Mouse (Mus musculus): ENCODE results near the gene Fanca. TPM values are rescaled to one million over a fixed set of nuclear protein-coding genes. Genes with fewer than 3 reads are reported as not detected.

Gene Fanca
- 22.2 TPM for polyA plus RNA-seq (2015; fragmentation: Illumina TruSeq; extraction: RNeasy Lipid Tissue Mini Kit (QIAGEN cat#74804); ENCODE audit: insufficient read depth, low replicate concordance)

DNA sequence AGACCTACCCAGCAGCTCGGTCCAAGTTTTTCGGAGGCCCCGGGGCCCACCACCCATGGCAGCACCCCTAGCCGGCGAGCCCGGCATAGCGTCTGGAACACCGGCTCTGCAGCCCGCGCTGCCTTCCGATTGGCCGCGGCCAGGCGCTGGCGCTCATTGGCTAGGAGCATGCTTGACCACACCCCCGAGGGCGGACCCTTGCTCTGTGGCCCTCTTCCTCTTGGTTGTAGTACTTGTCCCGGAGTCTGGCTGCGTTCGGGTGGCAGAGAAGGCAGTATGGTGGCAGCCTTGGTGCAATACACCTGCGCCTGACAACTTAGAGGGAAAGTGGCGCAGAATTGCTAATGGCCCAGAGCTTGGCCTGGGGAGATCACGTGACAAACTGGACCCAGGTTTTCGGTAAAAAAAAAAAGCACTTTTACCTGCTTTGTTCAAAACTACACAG is at the start of gene Fanca:
Gene Fanca (minus strand): TSS at position 110 of the 445 bp plus-strand sequence.

DNA sequence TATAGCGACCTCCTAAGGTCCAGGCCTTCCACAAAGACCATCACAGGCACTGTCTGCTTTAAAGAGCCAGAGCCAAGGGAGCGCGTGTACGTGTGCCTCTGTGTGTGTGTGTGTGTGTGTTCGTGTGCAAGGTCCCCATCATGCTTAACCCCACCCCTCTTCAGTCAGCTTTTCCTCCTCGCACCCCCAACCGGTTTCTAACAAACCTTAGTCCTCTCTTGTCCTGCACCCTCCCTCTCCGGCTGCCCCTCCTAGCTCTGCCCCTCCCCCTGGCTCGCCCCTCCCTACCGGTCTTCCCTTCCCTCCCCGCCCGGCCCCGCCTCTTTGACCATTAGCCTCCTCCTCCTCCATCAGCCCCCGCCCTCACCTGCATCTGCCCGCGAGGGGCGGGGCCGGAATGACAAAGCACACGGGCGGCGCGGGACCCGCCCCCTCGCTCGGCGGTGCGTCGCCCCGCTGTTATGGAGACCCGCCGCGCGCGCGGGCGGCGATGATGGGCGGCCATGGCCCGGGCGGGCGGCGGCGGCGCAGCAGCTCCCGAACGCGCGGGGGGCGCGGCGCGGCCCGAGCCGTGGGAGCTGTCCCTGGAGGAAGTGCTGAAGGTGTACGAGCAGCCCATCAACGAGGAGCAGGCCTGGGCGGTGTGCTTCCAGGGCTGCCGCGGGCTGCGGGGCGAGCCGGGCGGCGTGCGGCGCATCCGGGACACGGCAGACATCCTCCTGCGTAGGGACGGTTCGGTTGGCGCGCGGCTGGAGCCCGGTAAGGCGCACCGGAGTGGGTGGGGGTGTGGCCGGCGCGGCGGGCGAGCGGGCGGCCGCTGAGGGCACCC is 14.1 kb upstream of the Fanca start, which contains the start of gene Spire2:
Gene Spire2 (plus strand): TSS at position 452 of the 829 bp plus-strand sequence.

DNA sequence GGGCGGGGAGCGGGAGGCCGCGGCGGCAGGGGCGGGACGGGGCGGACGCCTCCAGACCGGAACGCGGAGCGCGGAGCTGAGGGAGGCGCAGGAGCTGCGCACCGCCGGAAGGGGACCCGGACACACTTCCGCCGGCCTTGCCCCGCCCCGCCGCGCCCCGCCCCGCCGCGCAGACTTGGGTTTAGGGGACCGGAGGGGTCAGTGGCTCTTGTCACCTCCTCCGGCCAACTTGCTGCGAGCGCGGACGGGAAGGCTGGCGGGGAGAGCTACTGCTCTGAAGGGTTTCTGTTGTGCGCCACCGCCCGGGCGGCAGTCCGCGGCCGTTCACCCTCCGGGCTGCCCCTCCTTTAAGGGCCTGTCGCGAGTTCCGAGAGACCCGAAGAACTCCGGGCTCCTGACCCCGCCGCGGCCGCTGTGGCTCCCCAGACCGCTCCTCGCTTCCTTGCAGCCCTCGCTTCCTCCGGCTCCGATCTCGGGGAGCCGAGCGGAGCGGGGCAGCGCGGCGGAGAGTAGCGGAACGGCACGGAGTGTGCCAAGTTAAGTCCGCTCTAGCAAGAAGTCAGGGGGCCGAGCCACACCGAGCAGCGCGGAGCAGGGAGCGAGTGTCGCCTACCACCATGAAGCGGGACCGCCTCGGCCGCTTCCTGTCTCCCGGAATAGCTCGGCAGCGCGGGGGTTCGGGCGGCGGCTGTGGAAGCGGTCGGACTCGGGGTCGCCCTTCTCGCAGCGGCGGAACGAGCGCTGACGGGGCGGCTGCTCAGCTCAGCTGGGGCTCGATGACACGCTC is 64.1 kb downstream of the Fanca start, which contains the start of the genes Zfp276 and Vps9d1:
Gene Zfp276 (plus strand): TSS at position 97 of the 787 bp plus-strand sequence.
Gene Vps9d1 (minus strand): TSS at position 250 of the 787 bp plus-strand sequence.

DNA sequence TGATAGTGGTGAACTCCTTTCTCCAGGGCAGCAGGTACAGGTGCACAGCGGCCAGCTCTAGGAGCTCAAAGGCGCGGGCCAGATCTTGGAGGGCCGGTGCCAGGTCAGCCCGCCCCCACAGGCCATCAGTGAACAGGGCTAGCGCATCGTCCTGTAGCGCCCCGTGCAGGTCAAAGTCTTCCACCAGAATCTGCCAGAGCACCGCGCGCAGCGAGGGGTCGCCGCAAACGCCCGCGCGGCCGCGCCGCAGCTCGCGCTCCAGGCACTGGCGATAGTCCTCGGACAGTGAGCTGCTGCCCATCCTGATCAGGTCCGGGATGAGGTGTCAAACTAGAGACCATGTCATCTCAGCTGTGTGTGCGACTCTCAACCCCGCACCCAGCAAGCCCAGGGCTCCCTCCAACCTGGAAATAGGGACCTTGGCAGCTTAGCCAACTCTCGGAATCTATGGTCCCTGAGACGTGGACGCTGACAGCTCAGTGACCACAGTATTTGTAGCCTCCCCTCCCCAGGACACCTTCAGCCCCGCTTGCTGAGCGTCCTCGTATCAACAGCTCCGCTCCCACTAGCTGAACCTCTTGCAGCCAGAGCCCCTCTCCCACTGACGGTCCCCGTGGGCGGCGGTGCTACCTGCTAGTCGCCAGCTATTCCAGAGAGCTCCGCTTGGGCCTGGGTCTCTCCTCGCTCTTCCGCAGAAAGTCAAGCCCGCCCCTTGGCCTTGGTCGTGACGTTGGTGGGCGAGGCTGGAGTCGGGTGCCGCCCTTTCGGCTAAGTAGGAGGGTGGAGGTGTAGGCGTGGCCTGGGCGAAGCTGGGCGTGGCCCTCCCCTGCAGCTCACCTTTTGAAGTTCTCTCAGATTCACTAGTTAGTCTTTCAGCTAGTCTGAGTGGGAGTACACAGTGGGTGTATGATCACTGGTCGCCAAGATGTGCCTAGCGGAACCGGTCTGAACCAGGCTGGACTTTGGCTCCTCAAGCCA is 82.6 kb downstream of the Fanca start, which contains the start of gene Spata2l:
Gene Spata2l (minus strand): TSS at position 714 of the 978 bp plus-strand sequence.

DNA sequence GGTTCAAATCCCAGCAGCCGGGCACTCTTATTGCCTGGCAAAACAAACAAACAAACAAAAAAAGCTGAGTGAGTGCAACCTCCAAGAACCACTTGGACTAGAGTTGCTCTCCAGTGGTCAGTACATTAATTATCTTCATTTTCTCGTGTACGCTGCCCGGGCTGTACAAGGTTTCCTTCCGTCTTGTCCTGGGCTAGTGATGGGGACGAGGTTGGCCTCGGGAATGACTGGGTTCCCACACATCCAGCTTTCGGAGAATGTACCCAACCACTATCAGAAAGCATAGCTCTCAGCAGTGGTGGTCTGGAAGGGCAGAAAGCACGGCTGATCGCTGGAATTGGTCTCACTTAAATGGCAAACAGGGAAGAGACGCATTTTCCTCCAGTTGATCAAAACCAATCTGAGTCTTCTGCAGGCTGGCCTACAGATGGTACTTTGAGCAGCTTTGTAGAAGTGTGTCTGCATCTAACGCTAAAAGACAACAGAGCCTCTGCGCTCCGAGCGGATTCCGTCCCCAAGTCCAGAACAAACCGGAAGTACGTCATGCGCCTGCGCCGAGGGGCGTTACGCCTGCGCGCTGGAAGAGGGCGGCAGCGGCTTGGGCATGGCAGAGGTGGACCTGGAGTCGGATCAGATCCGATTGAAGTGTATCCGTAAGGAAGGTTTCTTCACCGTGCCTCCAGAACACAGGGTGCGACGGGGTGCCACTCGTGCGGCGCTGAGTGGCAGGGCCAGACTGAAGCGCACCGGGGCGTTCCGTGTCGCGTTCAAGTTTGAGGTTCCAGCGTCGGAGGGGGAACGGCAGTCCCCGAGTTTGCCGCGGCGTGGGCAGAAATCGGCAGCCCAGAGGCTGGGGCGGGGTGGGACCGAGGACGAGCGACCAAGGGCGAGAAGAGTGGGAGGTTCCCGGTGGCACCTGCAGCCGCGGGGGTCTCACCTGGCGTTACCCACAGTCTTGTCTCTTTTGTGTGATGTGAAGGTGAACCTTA is 93.8 kb downstream of the Fanca start, which contains the start of gene Cdk10:
Gene Cdk10 (plus strand): TSS at position 565 of the 989 bp plus-strand sequence.

Other genes starting within 250 kb of the Fanca start
- gene Rpl13, start 216.2 kb downstream of the Fanca start, polyA plus RNA-seq (2015; fragmentation: Illumina TruSeq; extraction: RNeasy Lipid Tissue Mini Kit (QIAGEN cat#74804); ENCODE audit: insufficient read depth, low replicate concordance), result 1,006 TPM
- 0.61 TPM for gene Cpne7, start 201.2 kb downstream of the Fanca start, polyA plus RNA-seq (2015; fragmentation: Illumina TruSeq; extraction: RNeasy Lipid Tissue Mini Kit (QIAGEN cat#74804); ENCODE audit: insufficient read depth, low replicate concordance)
- 0.23 TPM for gene Sult5a1, start 160.3 kb downstream of the Fanca start, polyA plus RNA-seq (2015; fragmentation: Illumina TruSeq; extraction: RNeasy Lipid Tissue Mini Kit (QIAGEN cat#74804); ENCODE audit: insufficient read depth, low replicate concordance)
- gene Dpep1, start 132.3 kb downstream of the Fanca start, polyA plus RNA-seq (2015; fragmentation: Illumina TruSeq; extraction: RNeasy Lipid Tissue Mini Kit (QIAGEN cat#74804); ENCODE audit: insufficient read depth, low replicate concordance), result 0.94 TPM
- 61.1 TPM for gene Chmp1a, start 105.8 kb downstream of the Fanca start, polyA plus RNA-seq (2015; fragmentation: Illumina TruSeq; extraction: RNeasy Lipid Tissue Mini Kit (QIAGEN cat#74804); ENCODE audit: insufficient read depth, low replicate concordance)
- 0.19 TPM for gene Spata33, start 105.7 kb downstream of the Fanca start, polyA plus RNA-seq (2015; fragmentation: Illumina TruSeq; extraction: RNeasy Lipid Tissue Mini Kit (QIAGEN cat#74804); ENCODE audit: insufficient read depth, low replicate concordance)
- 41.7 TPM for gene Cdk10, start 93.7 kb downstream of the Fanca start, polyA plus RNA-seq (2015; fragmentation: Illumina TruSeq; extraction: RNeasy Lipid Tissue Mini Kit (QIAGEN cat#74804); ENCODE audit: insufficient read depth, low replicate concordance)
- 2.1 TPM for gene Spata2l, start 82.3 kb downstream of the Fanca start, polyA plus RNA-seq (2015; fragmentation: Illumina TruSeq; extraction: RNeasy Lipid Tissue Mini Kit (QIAGEN cat#74804); ENCODE audit: insufficient read depth, low replicate concordance)
- 11.3 TPM for gene Zfp276, start 64.4 kb downstream of the Fanca start, polyA plus RNA-seq (2015; fragmentation: Illumina TruSeq; extraction: RNeasy Lipid Tissue Mini Kit (QIAGEN cat#74804); ENCODE audit: insufficient read depth, low replicate concordance)
- gene Vps9d1, start 64.2 kb downstream of the Fanca start, polyA plus RNA-seq (2015; fragmentation: Illumina TruSeq; extraction: RNeasy Lipid Tissue Mini Kit (QIAGEN cat#74804); ENCODE audit: insufficient read depth, low replicate concordance), result 13.5 TPM
- 0.28 TPM for gene Spire2, start 14.1 kb upstream of the Fanca start, polyA plus RNA-seq (2015; fragmentation: Illumina TruSeq; extraction: RNeasy Lipid Tissue Mini Kit (QIAGEN cat#74804); ENCODE audit: insufficient read depth, low replicate concordance)
- 390 TPM for gene Tcf25, start 55.2 kb upstream of the Fanca start, polyA plus RNA-seq (2015; fragmentation: Illumina TruSeq; extraction: RNeasy Lipid Tissue Mini Kit (QIAGEN cat#74804); ENCODE audit: insufficient read depth, low replicate concordance)
- gene Mc1r, start 88.5 kb upstream of the Fanca start, polyA plus RNA-seq (2015; fragmentation: Illumina TruSeq; extraction: RNeasy Lipid Tissue Mini Kit (QIAGEN cat#74804); ENCODE audit: insufficient read depth, low replicate concordance), result not detected
- gene Tubb3, start 92.8 kb upstream of the Fanca start, polyA plus RNA-seq (2015; fragmentation: Illumina TruSeq; extraction: RNeasy Lipid Tissue Mini Kit (QIAGEN cat#74804); ENCODE audit: insufficient read depth, low replicate concordance), result 0.48 TPM
- gene Def8, start 105.0 kb upstream of the Fanca start, polyA plus RNA-seq (2015; fragmentation: Illumina TruSeq; extraction: RNeasy Lipid Tissue Mini Kit (QIAGEN cat#74804); ENCODE audit: insufficient read depth, low replicate concordance), result 10.7 TPM
- gene Afg3l1, start 159.3 kb upstream of the Fanca start, polyA plus RNA-seq (2015; fragmentation: Illumina TruSeq; extraction: RNeasy Lipid Tissue Mini Kit (QIAGEN cat#74804); ENCODE audit: insufficient read depth, low replicate concordance), result 19.8 TPM
- gene Dbndd1, start 196.9 kb upstream of the Fanca start, polyA plus RNA-seq (2015; fragmentation: Illumina TruSeq; extraction: RNeasy Lipid Tissue Mini Kit (QIAGEN cat#74804); ENCODE audit: insufficient read depth, low replicate concordance), result not detected
- 3.9 TPM for gene Gas8, start 200.3 kb upstream of the Fanca start, polyA plus RNA-seq (2015; fragmentation: Illumina TruSeq; extraction: RNeasy Lipid Tissue Mini Kit (QIAGEN cat#74804); ENCODE audit: insufficient read depth, low replicate concordance)

Measured in spleen, adult 10 weeks (tissue).